Mouse (Mus musculus) midbrain, embryonic 12.5 days (tissue): Measurements from ENCODE around the gene Rasgef1b. TPM values are rescaled to one million over a fixed set of nuclear protein-coding genes. Genes with fewer than 3 reads are reported as not detected.

Experiments
- ATAC-seq: fragments of 200-750 bp; cut with Nextera tagmentation; 2 replicates; pipeline ENCODE4 v1.8.0; 2017; ENCODE audit warnings: low read depth, moderate TSS enrichment, moderate library complexity; ENCODE audit not compliant: low FRiP score
- H3K27ac ChIP-seq: fragments of 300-500 bp; sonication (generic); replicated peaks from 2 replicates; pipeline ENCODE4 v1.5.1; 2016; ENCODE audit warnings: mild to moderate bottlenecking
- H3K27me3 ChIP-seq: fragments of 300-500 bp; sonication (generic); 2 replicates; pipeline ENCODE4 v1.6.1; 2016; ENCODE audit warnings: mild to moderate bottlenecking
- H3K36me3 ChIP-seq: fragments of 300-500 bp; sonication (generic); 2 replicates; pipeline ENCODE4 v1.6.1; 2016
- H3K4me1 ChIP-seq: fragments of 300-500 bp; sonication (generic); 2 replicates; pipeline ENCODE4 v1.6.1; 2016
- H3K4me2 ChIP-seq: fragments of 300-500 bp; sonication (generic); replicated peaks from 2 replicates; pipeline ENCODE4 v1.6.1; 2016; ENCODE audit warnings: mild to moderate bottlenecking, moderate library complexity
- H3K4me3 ChIP-seq: fragments of 300-500 bp; sonication (generic); 2 replicates; pipeline ENCODE4 v1.5.1; 2016; ENCODE audit warnings: mild to moderate bottlenecking
- H3K9ac ChIP-seq: fragments of 300-500 bp; sonication (generic); replicated peaks from 2 replicates; pipeline ENCODE4 v1.6.1; 2016; ENCODE audit warnings: mild to moderate bottlenecking, moderate library complexity
- H3K9me3 ChIP-seq: fragments of 300-500 bp; sonication (generic); 2 replicates; pipeline ENCODE4 v1.6.1; 2016; ENCODE audit warnings: mild to moderate bottlenecking
- WGBS: fragments of 180-500 bp; shearing (Covaris S2); methylation state at CpG from one replicate; pipeline ENCODE4 v1.1.7; 2016; 5-methylcytosine and 5-hydroxymethylcytosine counted together
- polyA plus RNA-seq: library from polyadenylated mRNA; unstranded; fragments of >200 nt; fragmentation: Nextera tagmentation; extraction: Ambion mirVana; gene quantifications from 2 replicates; pipeline ENCODE4 v1.2.1, GENCODE M21; 2016

The Rasgef1b gene
- 41.9 and 46.6 TPM in 2 replicates for polyA plus RNA-seq

- H3K4me3 ChIP-seq = peak within 1 kb of the TSS; percentile 65
- peak within 1 kb of the TSS; percentile 73 for H3K27ac ChIP-seq
- no peaks in the 10 kb centered on the region for H3K36me3 ChIP-seq
- H3K9me3 ChIP-seq = no peaks in the 10 kb centered on the region
- H3K4me2 ChIP-seq = peak within 1 kb of the TSS; percentile 99
- peak; percentile 96 for ATAC-seq
- H3K4me1 ChIP-seq = peaks cover 11% of the 10 kb centered on the region; the same call in 1 of the 2 replicates
- peaks cover 69% of the 10 kb centered on the region for H3K27me3 ChIP-seq
- H3K9ac ChIP-seq = peak within 1 kb of the TSS; percentile 72
- WGBS = under 1% methylated on average over 49 of the region's 53 CpGs
Measured at GRCm38 (mm10) chr5:99728649-99729212, at the start of gene Rasgef1b. Rasgef1b (minus strand) TSS chr5:99729065.

DNA sequence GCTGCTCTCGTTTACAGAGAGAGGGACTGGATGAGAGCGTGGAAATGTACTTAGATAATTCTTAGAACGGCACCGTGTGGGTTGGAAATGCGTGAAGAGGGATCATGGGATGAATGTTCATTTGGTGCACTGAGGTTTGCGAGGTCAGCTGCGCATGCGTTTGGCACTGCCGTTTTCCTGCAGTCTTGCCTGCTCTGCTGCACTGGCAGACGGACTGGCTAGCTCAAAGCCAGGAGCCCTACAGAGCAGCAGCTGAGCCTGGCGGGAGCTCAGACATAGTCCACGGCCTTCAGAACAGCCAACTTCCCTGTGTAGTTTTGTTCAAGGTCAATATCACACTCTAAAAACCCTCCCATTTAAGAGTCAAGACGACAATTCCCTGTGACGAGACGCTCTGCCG lies 46.5 kb upstream of the Rasgef1b start:
- Histone ChIP-seq H3K36me3 (no peaks in the 10 kb centered on the region), H3K4me3 (no peak overlapping the region), H3K27me3 (peaks cover 6% of the 10 kb centered on the region), H3K4me1 (no peaks in the 10 kb centered on the region), H3K9ac (no peak overlapping the region), H3K4me2 (no peak overlapping the region), H3K9me3 (no peaks in the 10 kb centered on the region), H3K27ac (no peak overlapping the region)
- 80% methylated on average over 16 of the region's 16 CpGs for WGBS
- ATAC-seq = no peak

- no peaks in the 10 kb centered on the region for H3K36me3 ChIP-seq
- H3K27ac ChIP-seq = no peak overlapping the region
- ATAC-seq = no peak
- peaks cover 6% of the 10 kb centered on the region for H3K27me3 ChIP-seq
- no peak overlapping the region for H3K4me3 ChIP-seq
- H3K9me3 ChIP-seq = 0 out of 2 replicates have a peak, but pooled peaks cover 5% of the 10 kb centered on the region
- no peak overlapping the region for H3K9ac ChIP-seq
- H3K4me2 ChIP-seq = no peak overlapping the region
- WGBS = 81% methylated on average over 9 of the region's 9 CpGs
- H3K4me1 ChIP-seq = no peaks in the 10 kb centered on the region
Measured at GRCm38 (mm10) chr5:99773265-99773664, 44.4 kb upstream of the Rasgef1b start.

- H3K4me1 ChIP-seq = peaks cover 6% of the 10 kb centered on the region
- 75% methylated on average over 3 of the region's 3 CpGs for WGBS
- no peak overlapping the region for H3K27ac ChIP-seq
- no peak overlapping the region for H3K4me3 ChIP-seq
- no peak overlapping the region for H3K4me2 ChIP-seq
- no peak overlapping the region for H3K9ac ChIP-seq
- H3K36me3 ChIP-seq = no peaks in the 10 kb centered on the region
- H3K9me3 ChIP-seq = no peaks in the 10 kb centered on the region
- ATAC-seq = no peak
- H3K27me3 ChIP-seq = no peaks in the 10 kb centered on the region
Measured at GRCm38 (mm10) chr5:99764246-99764645, 35.4 kb upstream of the Rasgef1b start.

DNA sequence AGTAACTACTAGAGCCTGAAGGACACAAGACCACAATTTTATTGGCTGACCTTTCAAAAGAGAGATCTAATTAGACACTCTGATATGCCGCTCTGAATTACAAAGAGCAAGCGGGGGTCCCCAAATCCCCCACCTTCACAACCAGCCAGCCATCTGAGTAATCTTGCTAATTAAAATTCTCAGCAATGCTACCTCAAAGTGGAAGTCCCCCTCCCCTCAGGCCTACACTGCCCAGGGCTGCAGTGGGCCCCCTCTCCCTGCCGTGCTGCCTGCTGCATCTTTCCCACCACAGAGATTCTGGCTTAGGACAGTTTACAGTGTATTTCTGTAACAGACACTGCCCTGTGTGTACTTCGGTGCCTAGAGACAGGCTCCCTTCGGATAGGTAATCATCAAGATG lies 30.0 kb upstream of the Rasgef1b start:
- WGBS = 33% methylated on average over 5 of the region's 5 CpGs
- peak; percentile 75 for ATAC-seq
- peaks cover 14% of the 10 kb centered on the region for H3K4me1 ChIP-seq
- no peaks in the 10 kb centered on the region for H3K27me3 ChIP-seq
- H3K36me3 ChIP-seq = no peaks in the 10 kb centered on the region
- H3K4me3 ChIP-seq = no peak overlapping the region
- H3K9me3 ChIP-seq = no peaks in the 10 kb centered on the region
- no peak overlapping the region for H3K9ac ChIP-seq
- no peak overlapping the region for H3K27ac ChIP-seq
- no peak overlapping the region for H3K4me2 ChIP-seq

DNA sequence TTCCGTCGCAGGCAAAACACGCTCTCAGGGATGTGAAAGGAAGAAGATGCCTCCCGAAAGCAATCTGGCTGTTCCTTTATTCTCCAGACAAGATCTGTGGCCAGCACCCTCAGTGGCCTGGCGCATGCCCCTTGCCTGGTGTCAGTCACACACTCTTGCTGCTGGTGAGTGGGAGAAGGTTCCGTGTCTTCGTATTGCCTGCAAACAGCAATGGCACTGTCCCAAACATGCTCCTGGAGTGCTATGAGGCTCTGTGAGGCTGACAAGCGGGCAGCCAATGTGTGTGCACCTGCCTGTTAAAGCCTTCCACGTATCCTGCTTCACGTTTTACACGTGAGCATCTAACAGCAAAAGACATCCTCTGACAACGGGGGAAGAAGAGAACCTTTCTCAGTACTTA lies 25.0 kb upstream of the Rasgef1b start:
- Histone ChIP-seq H3K4me3 (no peak overlapping the region), H3K27ac (no peak overlapping the region), H3K27me3 (no peaks in the 10 kb centered on the region), H3K4me1 (peaks cover 4% of the 10 kb centered on the region), H3K4me2 (no peak overlapping the region), H3K9me3 (no peaks in the 10 kb centered on the region), H3K36me3 (no peaks in the 10 kb centered on the region), H3K9ac (no peak overlapping the region)
- 81% methylated on average over 12 of the region's 12 CpGs for WGBS
- no peak for ATAC-seq

DNA sequence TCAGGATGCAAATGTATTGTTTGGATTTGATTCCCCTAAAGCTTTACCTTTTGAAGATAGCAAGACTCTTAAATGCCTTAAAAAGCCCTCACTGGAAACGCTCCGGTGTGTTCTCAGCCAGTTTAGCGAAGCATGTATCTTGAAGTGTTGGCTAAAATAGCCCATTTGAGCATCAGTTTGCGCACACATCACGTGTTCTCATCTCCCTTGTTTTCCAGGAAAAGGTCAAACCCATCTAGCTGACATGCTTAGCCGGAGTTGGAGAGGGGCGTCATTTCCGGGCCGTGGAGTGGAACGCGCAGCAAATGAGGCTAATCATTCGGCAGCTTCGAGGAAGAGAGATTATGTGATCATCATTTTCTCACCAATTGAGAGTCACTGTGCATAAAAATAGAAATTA lies 24.5 kb upstream of the Rasgef1b start:
- H3K9ac ChIP-seq = no peak overlapping the region
- H3K27ac ChIP-seq = no peak overlapping the region
- WGBS = 69% methylated on average over 13 of the region's 13 CpGs
- no peaks in the 10 kb centered on the region for H3K27me3 ChIP-seq
- no peaks in the 10 kb centered on the region for H3K9me3 ChIP-seq
- no peak overlapping the region for H3K4me2 ChIP-seq
- no peaks in the 10 kb centered on the region for H3K36me3 ChIP-seq
- H3K4me1 ChIP-seq = no peaks in the 10 kb centered on the region; the same call in 1 of the 2 replicates
- no peak for ATAC-seq
- no peak overlapping the region for H3K4me3 ChIP-seq

DNA sequence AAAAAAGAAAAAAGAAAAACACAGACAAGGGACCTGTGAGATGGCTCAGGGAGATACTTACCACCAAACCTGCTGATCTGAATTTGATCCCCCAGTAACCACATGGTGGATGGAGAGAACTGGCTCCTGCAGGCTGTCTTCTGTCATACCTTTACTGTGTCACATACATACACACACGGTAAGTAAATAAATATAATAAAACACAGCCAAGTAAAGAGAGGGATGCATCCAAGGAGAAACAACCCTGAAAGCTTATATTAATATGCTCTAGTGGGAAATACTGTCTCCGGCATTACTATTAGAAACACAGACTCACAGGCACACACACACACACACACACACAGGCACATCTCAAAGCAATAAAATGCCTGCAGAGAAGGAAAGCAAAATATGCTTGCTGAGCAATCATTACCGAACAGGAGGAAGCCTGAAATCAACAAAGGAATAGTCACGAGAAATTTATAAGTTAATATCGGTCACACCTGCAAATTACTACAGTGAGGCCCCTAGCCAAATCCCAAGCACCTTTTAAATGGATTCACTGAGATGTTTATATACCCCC lies 23.9 kb upstream of the Rasgef1b start:
- Histone ChIP-seq H3K4me3 (no peak overlapping the region), H3K36me3 (no peaks in the 10 kb centered on the region), H3K27ac (no peak overlapping the region), H3K4me1 (no peaks in the 10 kb centered on the region), H3K9me3 (no peaks in the 10 kb centered on the region), H3K4me2 (no peak overlapping the region), H3K27me3 (no peaks in the 10 kb centered on the region), H3K9ac (no peak overlapping the region)
- no peak for ATAC-seq
- WGBS = 89% methylated on average over 5 of the region's 5 CpGs

DNA sequence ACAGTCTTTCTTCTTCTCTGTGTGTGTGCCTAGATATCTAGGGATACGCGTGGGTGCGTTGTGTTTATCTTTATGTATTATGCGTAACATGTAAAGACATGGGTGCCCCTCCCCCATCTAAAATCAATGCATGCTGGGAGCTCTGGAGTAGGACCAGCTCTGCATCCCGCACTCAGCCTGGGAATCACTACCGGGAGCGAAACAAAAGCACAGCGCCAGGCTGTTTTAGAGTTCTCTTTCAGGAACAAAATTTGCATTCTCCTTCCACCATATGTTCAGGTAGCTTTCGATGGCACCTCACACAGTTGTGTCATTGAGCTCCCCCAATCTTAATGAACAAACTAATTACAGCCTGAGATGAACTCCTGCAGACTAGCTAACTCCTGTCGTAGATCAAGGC lies 19.6 kb upstream of the Rasgef1b start:
- Histone ChIP-seq H3K27me3 (0 out of 2 replicates have a peak, but pooled peaks cover 3% of the 10 kb centered on the region), H3K36me3 (no peaks in the 10 kb centered on the region), H3K4me3 (no peak overlapping the region), H3K9ac (no peak overlapping the region), H3K27ac (no peak overlapping the region), H3K4me1 (peaks cover 11% of the 10 kb centered on the region; the same call in 1 of the 2 replicates), H3K9me3 (no peaks in the 10 kb centered on the region), H3K4me2 (no peak overlapping the region)
- no peak for ATAC-seq
- 70% methylated on average over 10 of the region's 10 CpGs for WGBS

GRCm38 (mm10) chr5:99746087-99746486 lies 17.2 kb upstream of the Rasgef1b start:
- Histone ChIP-seq H3K9me3 (no peaks in the 10 kb centered on the region), H3K4me2 (no peak overlapping the region), H3K9ac (no peak overlapping the region), H3K4me3 (no peak overlapping the region), H3K4me1 (peaks cover 18% of the 10 kb centered on the region), H3K27ac (no peak overlapping the region), H3K36me3 (no peaks in the 10 kb centered on the region), H3K27me3 (0 out of 2 replicates have a peak, but pooled peaks cover 3% of the 10 kb centered on the region)
- 53% methylated on average over 7 of the region's 7 CpGs for whole genome bisulfite sequencing
- no peak for ATAC-seq

GRCm38 (mm10) chr5:99742874-99743273 lies 14.0 kb upstream of the Rasgef1b start:
- no peak for ATAC-seq
- Histone ChIP-seq H3K9me3 (no peaks in the 10 kb centered on the region), H3K27me3 (peaks cover 7% of the 10 kb centered on the region; the same call in 1 of the 2 replicates), H3K36me3 (no peaks in the 10 kb centered on the region), H3K9ac (no peak overlapping the region), H3K4me3 (no peak overlapping the region), H3K4me2 (no peak overlapping the region), H3K4me1 (peaks cover 26% of the 10 kb centered on the region), H3K27ac (no peak overlapping the region)
- 87% methylated on average over 7 of the region's 7 CpGs for WGBS

- Histone ChIP-seq H3K27ac (no peak overlapping the region), H3K9me3 (no peaks in the 10 kb centered on the region), H3K4me3 (no peak overlapping the region), H3K4me2 (no peak overlapping the region), H3K36me3 (no peaks in the 10 kb centered on the region), H3K27me3 (peaks cover 7% of the 10 kb centered on the region; the same call in 1 of the 2 replicates), H3K9ac (no peak overlapping the region), H3K4me1 (peaks cover 34% of the 10 kb centered on the region)
- ATAC-seq = no peak
- 33% methylated on average over 8 of the region's 8 CpGs for WGBS
Measured at GRCm38 (mm10) chr5:99742056-99742455, 13.2 kb upstream of the Rasgef1b start.
